Mouse (Mus musculus) small intestine, adult 2 months (tissue): ENCODE results near the gene Oxct1.

Experiments
- CTCF ChIP-seq: fragments of 200-500 bp; IDR thresholded peaks from 2 replicates; pipeline ENCODE4 v1.5.1; 2012; ENCODE audit warnings: low read depth, mild to moderate bottlenecking, control low read depth, inconsistent platforms, low read length, moderate library complexity, mixed read lengths; ENCODE audit not compliant: insufficient replicate concordance, insufficient read length; ENCODE audit errors: extremely low read depth
- POLR2A ChIP-seq: fragments of 200-500 bp; IDR thresholded peaks from 2 replicates; pipeline ENCODE4 v1.6.1; 2012; ENCODE audit warnings: low read depth, mild to moderate bottlenecking, control low read depth, inconsistent platforms, low read length, moderate library complexity

- TF ChIP-seq CTCF (peak; percentile 62), POLR2A (peak; percentile 62)
Observed at GRCm38 (mm10) chr15:4026231-4026773, at the start of gene Oxct1.
